Mouse (Mus musculus) erythroblast, embryonic 14.5 days (primary cell): ENCODE data around the gene Gatc.

Experiments
- GATA1 ChIP-seq: IDR thresholded peaks from 2 replicates; pipeline ENCODE4 v1.6.1; 2012; ENCODE audit warnings: low read length, inconsistent platforms, mixed read lengths
- TAL1 ChIP-seq: IDR thresholded peaks from 3 replicates; pipeline ENCODE4 v1.6.1; 2012; ENCODE audit warnings: low read length, inconsistent platforms, mixed read lengths

- TF ChIP-seq GATA1 = no peak
- TF ChIP-seq TAL1 = no peak
Observed at GRCm38 (mm10) chr5:115317645-115318328, 23.2 kb downstream of the Gatc start.
